Mouse (Mus musculus) cerebellum, postnatal 14 days (tissue): ENCODE measurements around the gene Sptan1.

Experiments used
- DNase-seq, 2 experiments: peaks; one replicate each; pipeline ENCODE4 v3.0.0; 2021; ENCODE audit warnings: mixed read lengths in 2 of 2

The Sptan1 gene

GRCm38 (mm10) chr2:29965250-29965843 lies at the start of gene Sptan1:
TSS of gene Sptan1 (plus strand) at chr2:29965560.
- peak; percentile 100 for DNase-seq

- no peak for DNase-seq
These were observed 47.7 kb upstream of the Sptan1 start for GRCm38 (mm10) chr2:29917621-29918020.

GRCm38 (mm10) chr2:29922011-29922410 lies 43.3 kb upstream of the Sptan1 start:
- peak; percentile 48 to 57 for DNase-seq

GRCm38 (mm10) chr2:29926542-29926941 lies 38.8 kb upstream of the Sptan1 start:
- DNase-seq = no peak

GRCm38 (mm10) chr2:29930506-29930905 lies 34.9 kb upstream of the Sptan1 start:
- peak; percentile 98 for DNase-seq

GRCm38 (mm10) chr2:29931194-29931593 lies 34.2 kb upstream of the Sptan1 start:
- peak; percentile 38 to 55 for DNase-seq

GRCm38 (mm10) chr2:29934906-29935599 lies 30.3 kb upstream of the Sptan1 start, which contains the start of gene Gle1:
TSS of gene Gle1 (plus strand) at chr2:29935426.
- DNase-seq = peak; percentile 98

- no peak for DNase-seq
These were observed 25.3 kb upstream of the Sptan1 start for GRCm38 (mm10) chr2:29940073-29940472.

- DNase-seq = no peak
These were observed 24.5 kb upstream of the Sptan1 start for GRCm38 (mm10) chr2:29940826-29941225.

GRCm38 (mm10) chr2:29944723-29945122 lies 20.6 kb upstream of the Sptan1 start:
- no peak for DNase-seq

GRCm38 (mm10) chr2:29948896-29949295 lies 16.5 kb upstream of the Sptan1 start:
- no peak for DNase-seq

GRCm38 (mm10) chr2:29961246-29961645 lies 4.1 kb upstream of the Sptan1 start:
- DNase-seq = no peak

- peak; percentile 52 to 54 for DNase-seq
These were observed 758 bp upstream of the Sptan1 start for GRCm38 (mm10) chr2:29964354-29965249.

GRCm38 (mm10) chr2:29965906-29966305 lies 546 bp downstream of the Sptan1 start:
- DNase-seq = peak; percentile 63 to 73

- no peak for DNase-seq
These were observed 1.5 kb downstream of the Sptan1 start for GRCm38 (mm10) chr2:29966826-29967225.

- DNase-seq = no peak
These were observed 2.4 kb downstream of the Sptan1 start for GRCm38 (mm10) chr2:29967768-29968167.

GRCm38 (mm10) chr2:29968638-29969037 lies 3.3 kb downstream of the Sptan1 start:
- no peak for DNase-seq

- DNase-seq = peak; percentile 74 to 75
These were observed 6.7 kb downstream of the Sptan1 start for GRCm38 (mm10) chr2:29971838-29972635.

GRCm38 (mm10) chr2:29973525-29973924 lies 8.2 kb downstream of the Sptan1 start:
- DNase-seq = no peak

GRCm38 (mm10) chr2:29977307-29977706 lies 11.9 kb downstream of the Sptan1 start:
- DNase-seq = peak; percentile 67 to 73

GRCm38 (mm10) chr2:29980661-29981060 lies 15.3 kb downstream of the Sptan1 start:
- DNase-seq = no peak

- DNase-seq = no peak
These were observed 26.6 kb downstream of the Sptan1 start for GRCm38 (mm10) chr2:29991962-29992361.

- no peak for DNase-seq
These were observed 43.7 kb downstream of the Sptan1 start for GRCm38 (mm10) chr2:30009101-30009500.
